Mouse (Mus musculus): ENCODE measurements at regions not wholly inside any gene's neighbourhood (a gene's known extent, or its start where the extent isn't known, plus 50 kb on each side); places are given as distances from the start of the nearest gene placed in this dataset.

GRCm38 (mm10) chr1:161712918-161713317 is 75.4 kb downstream of the Fasl start:
- TF ChIP-seq CTCF (conservative IDR thresholded peaks at IDR 0.05; ENCODE audit: low read length), result no peak
- no peak for TF ChIP-seq NANOG (IDR thresholded peaks at IDR 0.05; ENCODE audit: borderline replicate concordance, low read length)

Measured in E14TG2a.4 (cell line).